Mouse (Mus musculus): Measurements from ENCODE around the gene Arhgap20.

DNA sequence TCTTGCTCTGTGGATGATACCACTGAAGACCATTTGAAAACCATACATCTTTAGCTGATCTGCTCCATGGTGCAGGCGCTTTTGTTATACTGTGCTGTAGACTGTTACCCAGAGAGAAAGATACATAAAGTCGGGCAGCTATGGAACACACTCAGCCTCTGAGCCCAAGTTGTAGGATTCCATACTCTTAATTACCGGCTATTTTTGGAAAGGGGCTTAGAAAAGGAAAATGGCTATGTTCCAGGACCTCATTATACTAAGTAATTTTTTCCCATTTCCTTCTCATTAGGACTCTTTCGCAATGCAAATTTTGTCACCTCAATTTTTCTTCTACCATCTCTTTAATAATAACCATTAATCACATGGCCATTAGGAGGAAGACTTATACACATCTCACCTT is 25.3 kb upstream of the Arhgap20 start:
- no peak for TF ChIP-seq CTCF (IDR thresholded peaks at IDR 0.05; ENCODE audit: extremely low read depth, insufficient read length, insufficient replicate concordance, low read depth, low read length)
- TF ChIP-seq POLR2A (IDR thresholded peaks at IDR 0.05; ENCODE audit: low read depth, low read length), result no peak

All from small intestine, adult 2 months (tissue).